Mouse (Mus musculus): ENCODE measurements around the gene Tnnt3. TPM values are rescaled to one million over a fixed set of nuclear protein-coding genes. Genes with fewer than 3 reads are reported as not detected.

Tnnt3 gene
- polyA plus RNA-seq, 1 experiment: 1.6 TPM

- DNase-seq (ENCODE audit: low read depth in 1 of 2, low spot score in 2 of 2): no peak
- no peak overlapping the region for H3K27ac ChIP-seq (ENCODE audit: insufficient read depth, low read length)
- WGBS: 86% methylated on average over 8 of the region's 8 CpGs
- TF ChIP-seq CTCF (IDR thresholded peaks at IDR 0.05; ENCODE audit: extremely low read depth, insufficient read depth, insufficient read length, insufficient replicate concordance) (no peak), POLR2A (IDR thresholded peaks at IDR 0.05; ENCODE audit: low read depth, low read length) (no peak)
- H3K4me3 ChIP-seq (ENCODE audit: extremely low read depth, insufficient read depth, insufficient read length): no peak overlapping the region
- no peaks in the 10 kb centered on the region; the same call in 1 of the 2 replicates for H3K4me1 ChIP-seq (ENCODE audit: control insufficient read depth, insufficient read depth, insufficient read length)
- H3K27me3 ChIP-seq (ENCODE audit: control insufficient read depth, insufficient read depth, low read length): no peaks in the 10 kb centered on the region
- peaks cover 69% of the 10 kb centered on the region for H3K36me3 ChIP-seq (ENCODE audit: control insufficient read depth, insufficient read depth, low read length)
These were observed 11.9 kb upstream of the Tnnt3 start for GRCm38 (mm10) chr7:142486751-142487162.

GRCm38 (mm10) chr7:142487341-142487859 lies 11.2 kb upstream of the Tnnt3 start:
- Histone ChIP-seq H3K27ac (ENCODE audit: insufficient read depth, low read length) (no peak overlapping the region), H3K27me3 (ENCODE audit: control insufficient read depth, insufficient read depth, low read length) (no peaks in the 10 kb centered on the region), H3K36me3 (ENCODE audit: control insufficient read depth, insufficient read depth, low read length) (peaks cover 76% of the 10 kb centered on the region), H3K4me3 (ENCODE audit: extremely low read depth, insufficient read depth, insufficient read length) (no peak overlapping the region), H3K4me1 (ENCODE audit: control insufficient read depth, insufficient read depth, insufficient read length) (no peaks in the 10 kb centered on the region)
- no peak for TF ChIP-seq POLR2A (IDR thresholded peaks at IDR 0.05; ENCODE audit: low read depth, low read length)
- WGBS: 84% methylated on average over 9 of the region's 9 CpGs
- no peak for DNase-seq (ENCODE audit: low read depth in 1 of 2, low spot score in 2 of 2)

GRCm38 (mm10) chr7:142488053-142488452 lies 10.6 kb upstream of the Tnnt3 start:
- Histone ChIP-seq H3K4me1 (ENCODE audit: control insufficient read depth, insufficient read depth, insufficient read length) (no peaks in the 10 kb centered on the region), H3K4me3 (ENCODE audit: extremely low read depth, insufficient read depth, insufficient read length) (no peak overlapping the region), H3K36me3 (ENCODE audit: control insufficient read depth, insufficient read depth, low read length) (peaks cover 82% of the 10 kb centered on the region), H3K27me3 (ENCODE audit: control insufficient read depth, insufficient read depth, low read length) (no peaks in the 10 kb centered on the region), H3K27ac (ENCODE audit: insufficient read depth, low read length) (no peak overlapping the region)
- WGBS: 80% methylated on average over 3 of the region's 3 CpGs
- DNase-seq (ENCODE audit: low read depth in 1 of 2, low spot score in 2 of 2): no peak
- TF ChIP-seq CTCF (IDR thresholded peaks at IDR 0.05; ENCODE audit: extremely low read depth, insufficient read depth, insufficient read length, insufficient replicate concordance): no peak
- no peak for TF ChIP-seq POLR2A (IDR thresholded peaks at IDR 0.05; ENCODE audit: low read depth, low read length)

- DNase-seq (ENCODE audit: low read depth in 1 of 2, low spot score in 2 of 2): no peak
- TF ChIP-seq CTCF (IDR thresholded peaks at IDR 0.05; ENCODE audit: extremely low read depth, insufficient read depth, insufficient read length, insufficient replicate concordance): no peak
- TF ChIP-seq POLR2A (IDR thresholded peaks at IDR 0.05; ENCODE audit: low read depth, low read length): no peak
- Histone ChIP-seq H3K36me3 (ENCODE audit: control insufficient read depth, insufficient read depth, low read length) (peaks cover 47% of the 10 kb centered on the region), H3K27me3 (ENCODE audit: control insufficient read depth, insufficient read depth, low read length) (no peaks in the 10 kb centered on the region), H3K4me3 (ENCODE audit: extremely low read depth, insufficient read depth, insufficient read length) (no peak overlapping the region), H3K4me1 (ENCODE audit: control insufficient read depth, insufficient read depth, insufficient read length) (no peaks in the 10 kb centered on the region), H3K27ac (ENCODE audit: insufficient read depth, low read length) (no peak overlapping the region)
- WGBS: 99% methylated on average over 8 of the region's 8 CpGs
These were observed 5.1 kb upstream of the Tnnt3 start for GRCm38 (mm10) chr7:142493535-142493934.

DNA sequence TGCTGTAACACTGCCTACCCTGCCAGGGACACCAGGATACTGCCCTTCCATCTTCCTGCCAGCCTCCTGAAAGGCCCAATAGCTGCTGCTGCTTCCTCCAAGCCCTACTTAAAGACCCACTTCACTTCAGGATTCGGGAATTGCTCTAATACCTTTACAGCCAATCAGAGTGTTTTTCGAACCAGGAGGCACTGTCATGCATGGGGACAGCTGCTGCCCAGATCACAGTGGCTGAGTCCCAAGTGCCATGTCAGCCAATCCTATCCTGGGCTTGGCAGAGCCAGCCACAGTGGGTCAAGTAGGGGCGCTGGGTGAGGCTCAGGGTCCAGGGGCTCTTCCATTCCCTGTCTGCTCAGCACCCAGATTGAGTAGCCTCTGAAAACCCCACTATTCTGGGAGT lies 2.5 kb upstream of the Tnnt3 start:
- peaks cover 4% of the 10 kb centered on the region; the same call in 1 of the 2 replicates for H3K4me1 ChIP-seq (ENCODE audit: control insufficient read depth, insufficient read depth, insufficient read length)
- TF ChIP-seq POLR2A (IDR thresholded peaks at IDR 0.05; ENCODE audit: low read depth, low read length) (no peak), CTCF (IDR thresholded peaks at IDR 0.05; ENCODE audit: extremely low read depth, insufficient read depth, insufficient read length, insufficient replicate concordance) (no peak)
- peaks cover 25% of the 10 kb centered on the region for H3K36me3 ChIP-seq (ENCODE audit: control insufficient read depth, insufficient read depth, low read length)
- DNase-seq (ENCODE audit: low read depth in 1 of 2, low spot score in 2 of 2): no peak
- 87% methylated on average over 3 of the region's 3 CpGs for WGBS
- no peaks in the 10 kb centered on the region for H3K27me3 ChIP-seq (ENCODE audit: control insufficient read depth, insufficient read depth, low read length)
- no peak overlapping the region for H3K27ac ChIP-seq (ENCODE audit: insufficient read depth, low read length)
- H3K4me3 ChIP-seq (ENCODE audit: extremely low read depth, insufficient read depth, insufficient read length): no peak overlapping the region

DNA sequence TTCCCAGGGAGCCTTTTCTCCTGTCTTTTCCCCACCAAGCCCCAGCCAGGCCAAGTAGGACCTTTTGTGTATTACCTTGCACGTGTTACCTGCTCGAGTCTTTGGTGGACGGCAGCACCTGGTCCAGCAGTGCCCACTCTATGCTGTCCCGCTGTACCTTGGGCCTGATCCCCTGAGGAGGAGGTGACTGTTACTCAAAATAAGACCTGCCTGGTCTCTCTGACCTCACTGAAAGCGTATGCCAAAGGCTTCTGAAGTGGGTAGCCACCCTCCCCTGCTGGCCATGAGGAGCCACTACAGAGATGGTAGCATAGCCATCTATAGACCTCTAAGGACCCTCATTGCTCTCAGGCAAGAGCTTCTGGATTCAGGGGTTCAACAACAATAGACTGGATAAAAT lies 1.8 kb upstream of the Tnnt3 start:
- Histone ChIP-seq H3K36me3 (ENCODE audit: control insufficient read depth, insufficient read depth, low read length) (peaks cover 21% of the 10 kb centered on the region), H3K4me3 (ENCODE audit: extremely low read depth, insufficient read depth, insufficient read length) (no peak overlapping the region), H3K4me1 (ENCODE audit: control insufficient read depth, insufficient read depth, insufficient read length) (peaks cover 4% of the 10 kb centered on the region; the same call in 1 of the 2 replicates), H3K27me3 (ENCODE audit: control insufficient read depth, insufficient read depth, low read length) (no peaks in the 10 kb centered on the region), H3K27ac (ENCODE audit: insufficient read depth, low read length) (no peak overlapping the region)
- no peak for DNase-seq (ENCODE audit: low read depth in 1 of 2, low spot score in 2 of 2)
- 83% methylated on average over 5 of the region's 5 CpGs for WGBS
- no peak for TF ChIP-seq POLR2A (IDR thresholded peaks at IDR 0.05; ENCODE audit: low read depth, low read length)
- TF ChIP-seq CTCF (IDR thresholded peaks at IDR 0.05; ENCODE audit: extremely low read depth, insufficient read depth, insufficient read length, insufficient replicate concordance): peak; percentile 39; the same call in 1 of the 2 replicates

GRCm38 (mm10) chr7:142497775-142498174 lies 861 bp upstream of the Tnnt3 start:
- peaks cover 11% of the 10 kb centered on the region for H3K36me3 ChIP-seq (ENCODE audit: control insufficient read depth, insufficient read depth, low read length)
- no peaks in the 10 kb centered on the region for H3K27me3 ChIP-seq (ENCODE audit: control insufficient read depth, insufficient read depth, low read length)
- H3K27ac ChIP-seq (ENCODE audit: insufficient read depth, low read length): no peak overlapping the region
- 74% methylated on average over 2 of the region's 2 CpGs for WGBS
- no peak overlapping the region for H3K4me3 ChIP-seq (ENCODE audit: extremely low read depth, insufficient read depth, insufficient read length)
- DNase-seq (ENCODE audit: low read depth in 1 of 2, low spot score in 2 of 2): peak in 1 of 2 experiments; percentile 33
- H3K4me1 ChIP-seq (ENCODE audit: control insufficient read depth, insufficient read depth, insufficient read length): peaks cover 4% of the 10 kb centered on the region; the same call in 1 of the 2 replicates
- no peak for TF ChIP-seq POLR2A (IDR thresholded peaks at IDR 0.05; ENCODE audit: low read depth, low read length)
- peak; percentile 49; the same call in 1 of the 2 replicates for TF ChIP-seq CTCF (IDR thresholded peaks at IDR 0.05; ENCODE audit: extremely low read depth, insufficient read depth, insufficient read length, insufficient replicate concordance)
